Mouse (Mus musculus) erythroid progenitor cell, adult 5-6 weeks (primary cell): ENCODE measurements at regions not wholly inside any gene's neighbourhood (a gene's known extent, or its start where the extent isn't known, plus 50 kb on each side); places are given as distances from the start of the nearest gene placed in this dataset.

Source experiments
- ATAC-seq: replicated peaks from 2 replicates; pipeline ENCODE4 v1.8.0; 2016; ENCODE audit warnings: moderate number of reproducible peaks, mild to moderate bottlenecking, moderate TSS enrichment, inconsistent platforms; ENCODE audit not compliant: poor library complexity, low FRiP score, severe bottlenecking

- no peak for ATAC-seq
Observed at GRCm38 (mm10) chr16:95929700-95930435, 60.9 kb downstream of the Psmg1 start.

- no peak for ATAC-seq
Observed at GRCm38 (mm10) chr16:95928290-95929260, 62.2 kb downstream of the Psmg1 start.

- ATAC-seq: no peak
Observed at GRCm38 (mm10) chr16:95926558-95926957, 64.2 kb downstream of the Psmg1 start.

- ATAC-seq: no peak
Observed at GRCm38 (mm10) chr16:95924716-95925115, 66.0 kb downstream of the Psmg1 start.

- no peak for ATAC-seq
Observed at GRCm38 (mm10) chr16:95923991-95924390, 66.8 kb downstream of the Psmg1 start.

GRCm38 (mm10) chr16:95922369-95922934, 68.3 kb downstream of the Psmg1 start:
- ATAC-seq: no peak

GRCm38 (mm10) chr16:95921169-95921568, 69.6 kb downstream of the Psmg1 start:
- no peak for ATAC-seq

- no peak for ATAC-seq
Observed at GRCm38 (mm10) chr16:95918651-95919425, 71.9 kb downstream of the Psmg1 start.

- ATAC-seq: no peak
Observed at GRCm38 (mm10) chr16:95917635-95918407, 72.9 kb downstream of the Psmg1 start.

GRCm38 (mm10) chr16:95913879-95914278, 76.9 kb downstream of the Psmg1 start:
- no peak for ATAC-seq

- no peak for ATAC-seq
Observed at GRCm38 (mm10) chr16:95904531-95905165, 86.1 kb downstream of the Psmg1 start.

- ATAC-seq: no peak
Observed at GRCm38 (mm10) chr16:95903383-95903913, 87.3 kb downstream of the Psmg1 start.

GRCm38 (mm10) chr16:95902177-95902576, 88.6 kb downstream of the Psmg1 start:
- ATAC-seq: no peak

GRCm38 (mm10) chr16:95901388-95901787, 89.4 kb downstream of the Psmg1 start:
- no peak for ATAC-seq

GRCm38 (mm10) chr16:95900181-95900580, 90.6 kb downstream of the Psmg1 start:
- no peak for ATAC-seq

GRCm38 (mm10) chr16:95899672-95900071, 91.1 kb downstream of the Psmg1 start:
- ATAC-seq: no peak

GRCm38 (mm10) chr16:95897843-95898242, 92.9 kb downstream of the Psmg1 start:
- no peak for ATAC-seq

- ATAC-seq: no peak
Observed at GRCm38 (mm10) chr16:95896126-95896525, 94.6 kb downstream of the Psmg1 start.
